ENCODE assay signal across 8 mouse cellular contexts in the genomic region with DNA sequence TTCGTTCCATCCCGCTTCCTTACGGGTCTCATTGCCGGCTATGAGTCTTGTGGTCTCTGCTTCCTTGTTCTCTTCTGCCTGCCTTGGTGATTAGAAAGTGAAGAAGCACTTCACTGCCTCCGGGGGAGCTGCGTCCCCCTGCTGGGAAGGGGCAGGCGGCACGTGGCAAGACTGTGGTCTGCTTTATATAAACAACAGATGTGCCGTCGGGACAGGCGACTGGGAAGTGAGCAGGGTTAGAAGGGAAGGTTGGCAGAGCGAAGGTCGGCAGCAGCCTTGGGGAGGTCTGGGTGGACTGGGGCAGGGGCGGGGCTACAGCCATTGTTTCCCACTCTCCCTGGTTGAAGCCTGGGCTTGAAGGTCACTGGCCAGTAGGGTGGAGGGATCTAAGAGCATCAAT. TPM values are rescaled to one million over a fixed set of nuclear protein-coding genes. Genes with fewer than 3 reads are reported as not detected.
A peak's percentile ranks its signal among the peaks of the same experiment; 100 is the strongest.
DNase-seq lines count a peak whose midpoint lies in the region; ATAC-seq and TF ChIP-seq lines count a peak whose summit lies in the region.

No protein-coding gene starts in this region.

- H3K27ac ChIP-seq in hindbrain, embryonic 15.5 days (replicated peaks), result peak overlapping the region; percentile 43; the same call in 1 of the 2 replicates
- H3K27ac ChIP-seq in liver, embryonic 13.5 days, result no peak overlapping the region

- H3K9me3 ChIP-seq in E14TG2a.4 (ENCODE audit: low read length), result no peaks in the 10 kb centered on the region
- no peaks in the 10 kb centered on the region for H3K9me3 ChIP-seq in hindbrain, embryonic 15.5 days
- H3K9me3 ChIP-seq in liver, embryonic 13.5 days (replicated peaks), result no peaks in the 10 kb centered on the region

- peak overlapping the region; percentile 95 for H3K4me2 ChIP-seq in hindbrain, embryonic 15.5 days
- H3K4me2 ChIP-seq in liver, embryonic 13.5 days, result peak overlapping the region; percentile 88

- H3K4me1 ChIP-seq in E14TG2a.4 (replicated peaks; ENCODE audit: low read depth, low read length), result peaks cover 62% of the 10 kb centered on the region
- peaks cover 38% of the 10 kb centered on the region for H3K4me1 ChIP-seq in hindbrain, embryonic 15.5 days (replicated peaks)
- H3K4me1 ChIP-seq in liver, embryonic 13.5 days (replicated peaks), result peaks cover 33% of the 10 kb centered on the region

- peak; percentile 48 for DNase-seq in cerebellum, adult 9-11 months
- DNase-seq in cerebellum, postnatal 36 days, result no peak
- peak; percentile 74 for DNase-seq in embryo, embryonic 9.5 days (ENCODE audit: extremely low spot score)
- DNase-seq in liver, embryonic 13.5 days, result no peak
- peak; percentile 61 for DNase-seq in retina, embryonic 14.5 days (ENCODE audit: low spot score)

- H3K27me3 ChIP-seq in E14TG2a.4 (ENCODE audit: insufficient read depth, low read length), result peaks cover 87% of the 10 kb centered on the region
- H3K27me3 ChIP-seq in hindbrain, embryonic 15.5 days, result no peaks in the 10 kb centered on the region
- peaks cover 60% of the 10 kb centered on the region for H3K27me3 ChIP-seq in liver, embryonic 13.5 days

- no peak for TF ChIP-seq CTCF in E14TG2a.4 (conservative IDR thresholded peaks at IDR 0.05; ENCODE audit: low read length)

- H3K36me3 ChIP-seq in E14TG2a.4 (ENCODE audit: insufficient read depth, low read length), result no peaks in the 10 kb centered on the region
- 0 out of 2 replicates have a peak, but pooled peaks cover 3% of the 10 kb centered on the region for H3K36me3 ChIP-seq in hindbrain, embryonic 15.5 days
- H3K36me3 ChIP-seq in liver, embryonic 13.5 days, result peaks cover 10% of the 10 kb centered on the region

- ATAC-seq in hindbrain, embryonic 15.5 days (ENCODE audit: low FRiP score, low read depth), result no peak
- ATAC-seq in liver, embryonic 13.5 days (ENCODE audit: low read depth), result no peak
- ATAC-seq in inflammation-experienced regulatory T-cells, adult 6 months, result no peak

- peak overlapping the region; percentile 50 for H3K4me3 ChIP-seq in E14TG2a.4 (replicated peaks; ENCODE audit: low read length)
- H3K4me3 ChIP-seq in hindbrain, embryonic 15.5 days, result peak overlapping the region; percentile 70
- H3K4me3 ChIP-seq in liver, embryonic 13.5 days (replicated peaks), result peak overlapping the region; percentile 19

- H3K9ac ChIP-seq in hindbrain, embryonic 15.5 days, result peak overlapping the region; percentile 57
- 0 out of 2 replicates have a peak overlapping the region, but pooled peaks have one; percentile 26 for H3K9ac ChIP-seq in liver, embryonic 13.5 days

- under 1% methylated on average over 14 of the region's 14 CpGs for WGBS in hindbrain, embryonic 15.5 days
- under 1% methylated on average over 14 of the region's 14 CpGs for WGBS in liver, embryonic 13.5 days (ENCODE audit: insufficient replicate concordance)

RNA-seq across cellular contexts. Expression of a gene that starts 1.6 kb away (rescaled TPM):
- polyA plus RNA-seq in hindbrain, embryonic 15.5 days (2015; fragmentation: Nextera tagmentation; extraction: Ambion mirVana), result 3.9 and 4.5 TPM in 2 replicates
- 0.23 and 0.32 TPM in 2 replicates for polyA plus RNA-seq in liver, embryonic 13.5 days (2015; fragmentation: Nextera tagmentation; extraction: Ambion mirVana)
- not detected for polyA plus RNA-seq in inflammation-experienced regulatory T-cells, adult 6 months (2017; shearing (Covaris generic))

RNA-seq across cellular contexts. Expression of a gene that starts 1.6 kb away (rescaled TPM):
- 16.5 and 20.3 TPM in 2 replicates for polyA plus RNA-seq in hindbrain, embryonic 15.5 days (2015; fragmentation: Nextera tagmentation; extraction: Ambion mirVana)
- polyA plus RNA-seq in liver, embryonic 13.5 days (2015; fragmentation: Nextera tagmentation; extraction: Ambion mirVana), result 0.64 and 0.65 TPM in 2 replicates
- polyA plus RNA-seq in inflammation-experienced regulatory T-cells, adult 6 months (2017; shearing (Covaris generic)), result under 1 TPM; 0.16 to 0.53 (median 0.21) TPM

RNA-seq across cellular contexts. Expression of a gene that starts 35.7 kb away (rescaled TPM):
- polyA plus RNA-seq in hindbrain, embryonic 15.5 days (2015; fragmentation: Nextera tagmentation; extraction: Ambion mirVana), result 173 and 185 TPM in 2 replicates
- polyA plus RNA-seq in liver, embryonic 13.5 days (2015; fragmentation: Nextera tagmentation; extraction: Ambion mirVana), result 43.5 and 50.9 TPM in 2 replicates
- polyA plus RNA-seq in inflammation-experienced regulatory T-cells, adult 6 months (2017; shearing (Covaris generic)), result 100 to 1,000 TPM; 144 to 154 (median 152) TPM

RNA-seq across cellular contexts. Expression of a gene that starts 52.7 kb away (rescaled TPM):
- 210 and 220 TPM in 2 replicates for polyA plus RNA-seq in hindbrain, embryonic 15.5 days (2015; fragmentation: Nextera tagmentation; extraction: Ambion mirVana)
- 173 and 182 TPM in 2 replicates for polyA plus RNA-seq in liver, embryonic 13.5 days (2015; fragmentation: Nextera tagmentation; extraction: Ambion mirVana)
- polyA plus RNA-seq in inflammation-experienced regulatory T-cells, adult 6 months (2017; shearing (Covaris generic)), result 100 to 1,000 TPM; 101 to 118 (median 104) TPM

Comparison
In these comparisons a context has a peak if more than half of its experiments do, and no peak if none do; other contexts are left out.
1. DNase-seq: peak in cerebellum, adult 9-11 months (single experiment), embryo, embryonic 9.5 days (single experiment) and retina, embryonic 14.5 days (single experiment); none in cerebellum, postnatal 36 days (0 of 2) and liver, embryonic 13.5 days (single experiment).
2. H3K4me3 ChIP-seq: peak in every context shown above with its lines; median percentile 70 in hindbrain, embryonic 15.5 days; 50 in E14TG2a.4; 19 in liver, embryonic 13.5 days.
3. RNA of a gene that starts 1.6 kb away (polyA plus RNA-seq): 16.5 to 20.3 TPM in hindbrain, embryonic 15.5 days; 0.64 to 0.65 TPM in liver, embryonic 13.5 days and 0.16 to 0.53 TPM in inflammation-experienced regulatory T-cells, adult 6 months; every median in the first group is over 10 times any median in the second.